Mouse (Mus musculus) left cerebral cortex, adult 2 months (tissue): Measurements from ENCODE around the gene Cmip. TPM values are rescaled to one million over a fixed set of nuclear protein-coding genes. Genes with fewer than 3 reads are reported as not detected.

Source experiments
- DNase-seq, 2 experiments: peaks; one replicate each; pipeline ENCODE4 v3.0.0; 2021 to 2022; ENCODE audit warnings: low spot score in 2 of 2, mixed read lengths in 1 of 2; ENCODE audit errors: extremely low spot score in 1 of 2
- H3K27ac ChIP-seq: fragments of 200-600 bp; 2 replicates; pipeline ENCODE4 v1.8.1; 2022
- H3K4me3 ChIP-seq: fragments of 200-600 bp; 2 replicates; pipeline ENCODE4 v1.8.1; 2022
- CTCF ChIP-seq: fragments of 200-600 bp; IDR thresholded peaks from 2 replicates; pipeline ENCODE4 v1.8.1; 2022; ENCODE audit warnings: antibody characterized with exemption, mild to moderate bottlenecking, moderate library complexity
- intact Hi-C: fragments of 180-260 bp; cut with DNase I; formaldehyde crosslinking; loops from one replicate; pipeline ENCODE4 v1.15.1; 2025
- total RNA-seq, 2 experiments: library from RNA; stranded (reverse); gene quantifications; 2 replicates each; pipeline ENCODE4 v1.2.3; 2021

Cmip gene
- total RNA-seq, 2 experiments from 2014 or later, result 339 to 342 TPM

- intact Hi-C loops, result loop anchor here (1.0 to 2.0 kb wide), 2 partner anchors 122 to 155 kb away; partner anchors contain the start of gene Cmip
- peak; percentile 85 to 87 for DNase-seq
- TF ChIP-seq CTCF, result peak; percentile 60
- Histone ChIP-seq H3K27ac (peak overlapping the region; percentile 92), H3K4me3 (peak overlapping the region; percentile 53)
Measured at GRCm38 (mm10) chr8:117379131-117379530, 122.3 kb downstream of the Cmip start.

GRCm38 (mm10) chr8:117380796-117381195, 123.9 kb downstream of the Cmip start:
- Histone ChIP-seq H3K27ac (peak overlapping the region; percentile 29), H3K4me3 (peak overlapping the region; percentile 19; the same call in 1 of the 2 replicates)
- peak; percentile 50 to 55 for DNase-seq
- intact Hi-C loops, result no loop called here
- no peak for TF ChIP-seq CTCF

DNA sequence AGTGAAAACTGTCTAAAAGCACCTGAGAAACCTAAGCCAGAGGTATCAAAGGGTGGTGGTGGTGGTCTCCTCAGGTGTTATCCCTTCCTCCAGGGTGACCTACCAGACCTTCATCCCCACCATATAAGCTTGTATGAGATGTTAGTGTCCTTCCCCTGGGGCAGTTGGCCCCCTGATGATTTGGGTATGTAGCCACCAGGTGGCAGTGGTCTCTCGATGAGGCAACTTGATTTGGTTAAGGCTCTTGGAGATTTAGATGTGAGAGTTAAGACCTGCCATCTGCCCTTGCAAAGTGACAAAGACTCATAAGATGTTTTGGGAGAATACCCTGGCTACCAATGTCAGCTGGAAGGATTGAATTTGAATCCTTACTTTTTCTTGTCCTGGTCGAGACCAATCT, 129.3 kb downstream of the Cmip start:
- peak; percentile 66 for TF ChIP-seq CTCF
- no peak overlapping the region for H3K4me3 ChIP-seq
- peak overlapping the region; percentile 16; the same call in 1 of the 2 replicates for H3K27ac ChIP-seq
- DNase-seq, result peak in 1 of 2 experiments; percentile 53
- intact Hi-C loops, result loop anchor here (1.0 to 2.0 kb wide), 2 partner anchors 37 to 79 kb away; no protein-coding TSS in a partner anchor

- intact Hi-C loops, result loop anchor here (2.0 kb wide), 1 partner anchor 35 kb away; no protein-coding TSS in a partner anchor
- TF ChIP-seq CTCF, result no peak
- no peak for DNase-seq
Measured at GRCm38 (mm10) chr8:117387642-117388041, 130.8 kb downstream of the Cmip start.

GRCm38 (mm10) chr8:117388370-117388769, 131.5 kb downstream of the Cmip start:
- peak overlapping the region; percentile 50; the same call in 1 of the 2 replicates for H3K27ac ChIP-seq
- intact Hi-C loops, result no loop called here

More at GRCm38 (mm10) chr8:117387642-117388041, 130.8 kb downstream of the Cmip start:
- Histone ChIP-seq H3K4me3 (no peak overlapping the region), H3K27ac (peak overlapping the region; percentile 50)

DNA sequence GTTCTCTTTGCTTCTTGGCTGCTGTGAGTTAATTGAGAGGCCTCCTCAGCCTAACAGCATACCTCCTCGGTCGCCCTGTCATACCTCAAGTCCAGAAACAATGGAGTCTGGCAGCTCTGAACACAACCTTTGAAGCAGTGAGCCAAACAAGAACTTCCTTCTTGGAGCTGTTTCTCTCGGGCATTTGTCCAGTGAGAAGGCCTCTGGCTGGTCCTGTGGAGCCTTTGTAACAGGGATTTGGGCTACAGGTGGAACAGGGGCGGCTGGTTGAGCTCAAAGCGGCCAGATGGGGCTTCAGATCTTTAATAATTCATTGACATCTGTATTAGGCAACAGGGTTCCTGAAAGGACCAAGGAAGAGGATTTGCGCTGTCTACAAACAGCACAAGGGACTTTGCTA, 137.0 kb downstream of the Cmip start:
- no peak for TF ChIP-seq CTCF
- intact Hi-C loops, result no loop called here
- no peak overlapping the region for H3K4me3 ChIP-seq
- no peak for DNase-seq
- H3K27ac ChIP-seq, result no peak overlapping the region; the same call in 1 of the 2 replicates

More at GRCm38 (mm10) chr8:117388370-117388769, 131.5 kb downstream of the Cmip start:
- TF ChIP-seq CTCF, result no peak
- no peak for DNase-seq
- H3K4me3 ChIP-seq, result no peak overlapping the region

DNA sequence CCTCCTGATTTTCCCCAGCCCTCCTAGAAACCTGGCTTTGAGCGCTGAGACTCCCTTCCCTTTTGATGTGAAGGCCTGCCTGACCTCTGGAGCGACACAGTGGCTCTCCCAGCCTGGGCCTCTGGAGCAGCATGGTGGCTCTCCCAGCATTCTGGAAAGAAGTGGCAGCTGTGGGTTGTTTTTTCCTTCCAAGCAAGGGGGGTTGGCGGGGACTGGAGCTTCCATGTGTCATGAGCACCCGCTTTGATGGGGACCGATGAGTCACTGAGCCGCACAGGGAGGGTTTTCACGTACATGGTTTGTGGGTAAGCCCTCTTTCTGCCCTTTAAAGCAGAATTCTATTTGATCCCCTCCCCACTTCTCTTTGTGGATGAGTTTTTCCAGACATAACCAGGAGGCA, 138.2 kb downstream of the Cmip start:
- DNase-seq, result peak; percentile 72 to 77
- intact Hi-C loops, result no loop called here
- H3K4me3 ChIP-seq, result no peak overlapping the region
- TF ChIP-seq CTCF, result no peak
- H3K27ac ChIP-seq, result peak overlapping the region; percentile 85

- intact Hi-C loops, result no loop called here
- Histone ChIP-seq H3K4me3 (no peak overlapping the region), H3K27ac (no peak overlapping the region)
- no peak for DNase-seq
- TF ChIP-seq CTCF, result no peak
Measured at GRCm38 (mm10) chr8:117396884-117397283, 140.0 kb downstream of the Cmip start.

- no peak overlapping the region for H3K4me3 ChIP-seq
- peak overlapping the region; percentile 70; the same call in 1 of the 2 replicates for H3K27ac ChIP-seq
- intact Hi-C loops, result no loop called here
- TF ChIP-seq CTCF, result no peak
- DNase-seq, result peak; percentile 37 to 54
Measured at GRCm38 (mm10) chr8:117397751-117398150, 140.9 kb downstream of the Cmip start.

DNA sequence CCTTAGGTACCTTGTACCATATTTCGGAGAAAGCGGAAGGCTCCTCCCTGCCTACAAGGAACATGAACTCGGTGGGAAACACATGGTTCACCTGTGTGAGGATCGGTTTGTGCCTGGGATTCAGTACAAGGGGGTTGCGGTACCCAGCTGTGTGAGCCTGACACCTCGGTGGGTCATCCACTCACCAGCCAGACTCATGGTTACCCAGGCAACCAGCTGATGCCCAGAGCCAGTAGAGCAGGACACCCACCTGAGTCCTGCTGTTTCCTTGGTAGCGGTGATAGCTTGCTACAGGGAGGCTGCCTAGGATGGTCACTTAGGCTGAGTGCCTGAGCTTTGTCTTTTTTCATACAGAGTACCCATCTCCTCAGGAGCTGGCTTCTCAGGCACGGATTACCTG, 142.4 kb downstream of the Cmip start:
- intact Hi-C loops, result no loop called here
- DNase-seq, result no peak
- H3K27ac ChIP-seq, result peak overlapping the region; percentile 37
- no peak for TF ChIP-seq CTCF
- H3K4me3 ChIP-seq, result no peak overlapping the region

DNA sequence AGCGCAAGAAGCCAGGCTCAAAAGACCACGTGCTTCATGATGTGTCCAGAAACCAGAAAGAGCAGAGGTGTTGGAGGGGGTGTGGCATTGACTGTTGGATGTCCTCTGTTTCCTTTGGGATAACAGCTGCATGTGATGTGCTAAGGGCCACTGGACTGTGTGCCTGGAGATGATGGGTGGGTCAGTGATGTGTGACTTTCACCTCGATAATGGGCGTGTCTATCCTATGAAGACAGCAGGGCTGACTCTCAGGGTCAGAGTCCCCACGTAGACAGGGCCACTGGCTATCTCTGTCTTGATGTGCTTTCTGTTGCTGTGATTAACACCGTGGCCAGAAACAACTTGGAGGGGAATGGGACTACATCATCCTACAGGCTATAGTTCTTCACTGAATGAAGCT, 144.0 kb downstream of the Cmip start:
- DNase-seq, result no peak
- Histone ChIP-seq H3K27ac (no peak overlapping the region), H3K4me3 (no peak overlapping the region)
- intact Hi-C loops, result no loop called here
- TF ChIP-seq CTCF, result no peak

DNA sequence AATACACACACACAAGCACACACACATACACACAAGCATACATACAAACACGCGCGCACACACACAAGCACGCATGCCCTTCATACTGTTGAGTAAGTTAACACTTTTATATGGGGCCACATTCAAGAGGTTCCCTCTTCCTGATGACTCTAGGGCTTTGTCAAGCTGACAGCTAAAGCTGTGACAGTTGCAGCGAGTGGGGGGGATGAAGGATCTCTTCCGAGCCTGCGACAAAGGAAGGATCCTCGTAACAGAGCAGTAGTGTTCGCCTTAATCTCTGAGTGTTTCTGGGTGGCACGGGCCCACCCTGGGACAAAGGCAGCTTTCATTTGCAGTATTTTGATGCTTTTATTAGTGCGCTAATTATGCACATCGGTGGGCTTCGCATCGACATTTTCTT, 145.0 kb downstream of the Cmip start:
- Histone ChIP-seq H3K4me3 (no peak overlapping the region), H3K27ac (no peak overlapping the region; the same call in 1 of the 2 replicates)
- no peak for DNase-seq
- no peak for TF ChIP-seq CTCF
- intact Hi-C loops, result no loop called here
